Mouse (Mus musculus) forebrain, embryonic 11.5 days (tissue): ENCODE measurements around the gene Dnase1l1. TPM values are rescaled to one million over a fixed set of nuclear protein-coding genes. Genes with fewer than 3 reads are reported as not detected.

Experiments
- ATAC-seq: fragments of 200-750 bp; cut with Nextera tagmentation; replicated peaks from 2 replicates; pipeline ENCODE4 v1.8.0; 2017; ENCODE audit warnings: moderate TSS enrichment; ENCODE audit not compliant: low FRiP score
- DNase-seq: peaks from one replicate; pipeline ENCODE4 v3.0.0-alpha.2; 2017; ENCODE audit warnings: low spot score
- H3K27ac ChIP-seq: fragments of 300-500 bp; sonication (generic); 2 replicates; pipeline ENCODE4 v1.5.1; 2014; ENCODE audit warnings: low read depth, low read length
- H3K27me3 ChIP-seq: fragments of 300-500 bp; sonication (generic); 2 replicates; pipeline ENCODE4 v1.6.1; 2014; ENCODE audit warnings: mild to moderate bottlenecking, low read length, mixed read lengths; ENCODE audit not compliant: control insufficient read depth, insufficient read depth
- H3K36me3 ChIP-seq: fragments of 300-500 bp; sonication (generic); 2 replicates; pipeline ENCODE4 v1.6.1; 2014; ENCODE audit warnings: mild to moderate bottlenecking, low read length, moderate library complexity, mixed read lengths; ENCODE audit not compliant: control insufficient read depth, insufficient read depth
- H3K4me1 ChIP-seq: fragments of 300-500 bp; sonication (generic); replicated peaks from 2 replicates; pipeline ENCODE4 v1.6.1; 2014; ENCODE audit warnings: low read length, mixed read lengths; ENCODE audit not compliant: control insufficient read depth, insufficient read depth
- H3K4me2 ChIP-seq: fragments of 300-500 bp; sonication (generic); 2 replicates; pipeline ENCODE4 v1.6.1; 2014; ENCODE audit warnings: low read depth, mild to moderate bottlenecking, low read length, moderate library complexity, mixed read lengths; ENCODE audit not compliant: severe bottlenecking
- H3K4me3 ChIP-seq: fragments of 300-500 bp; sonication (generic); 2 replicates; pipeline ENCODE4 v1.5.1; 2014; ENCODE audit warnings: low read depth, low read length
- H3K9ac ChIP-seq: fragments of 300-500 bp; sonication (generic); 2 replicates; pipeline ENCODE4 v1.6.1; 2014; ENCODE audit warnings: low read length
- H3K9me3 ChIP-seq: fragments of 300-500 bp; sonication (generic); 2 replicates; pipeline ENCODE4 v1.6.1; 2016; ENCODE audit warnings: low read length, mixed read lengths; ENCODE audit not compliant: control insufficient read depth
- WGBS: fragments of 180-500 bp; shearing (Covaris S2); extraction: QIAGEN DNeasy Blood & Tissue Kit; methylation state at CpG from one replicate; pipeline ENCODE4 v1.1.7; 2014; 5-methylcytosine and 5-hydroxymethylcytosine counted together
- polyA plus RNA-seq: library from polyadenylated mRNA; unstranded; fragments of >200 nt; fragmentation: Nextera tagmentation; extraction: Ambion mirVana; gene quantifications from 2 replicates; pipeline ENCODE4 v1.2.1, GENCODE M21; 2014

Gene Dnase1l1
- polyA plus RNA-seq, 1 experiment from 2014 or later, result 3.5 TPM

- DNase-seq (peak; percentile 51), ATAC-seq (no peak)
- H3K27ac ChIP-seq, result no peak overlapping the region
- no peak overlapping the region for H3K4me2 ChIP-seq
- peak overlapping the region; percentile 12; the same call in 1 of the 2 replicates for H3K9ac ChIP-seq
- 33% methylated on average over 10 of the region's 10 CpGs for WGBS
- no peaks in the 10 kb centered on the region for H3K27me3 ChIP-seq
- H3K4me3 ChIP-seq, result no peak overlapping the region
- no peaks in the 10 kb centered on the region; the same call in 1 of the 2 replicates for H3K36me3 ChIP-seq
- H3K9me3 ChIP-seq, result no peaks in the 10 kb centered on the region
- H3K4me1 ChIP-seq, result no peaks in the 10 kb centered on the region
Observed at GRCm38 (mm10) chrX:74273422-74274322, 8.5 kb downstream of the Dnase1l1 start.

GRCm38 (mm10) chrX:74270902-74271551 lies 11.1 kb downstream of the Dnase1l1 start:
- peak; percentile 67 for DNase-seq
- H3K9me3 ChIP-seq, result no peaks in the 10 kb centered on the region
- ATAC-seq, result no peak
- H3K36me3 ChIP-seq, result no peaks in the 10 kb centered on the region; the same call in 1 of the 2 replicates
- peak overlapping the region; percentile 58 for H3K4me2 ChIP-seq
- 14% methylated on average over 27 of the region's 27 CpGs for WGBS
- 0 out of 2 replicates have a peak overlapping the region, but pooled peaks have one; percentile 37 for H3K27ac ChIP-seq
- peak overlapping the region; percentile 42 for H3K4me3 ChIP-seq
- no peaks in the 10 kb centered on the region for H3K4me1 ChIP-seq
- peak overlapping the region; percentile 72 for H3K9ac ChIP-seq
- no peaks in the 10 kb centered on the region for H3K27me3 ChIP-seq

- Histone ChIP-seq H3K9me3 (no peaks in the 10 kb centered on the region), H3K27ac (peak within 1 kb of the TSS; percentile 95), H3K4me3 (peak within 1 kb of the TSS; percentile 42), H3K27me3 (no peaks in the 10 kb centered on the region), H3K4me1 (no peaks in the 10 kb centered on the region), H3K36me3 (no peaks in the 10 kb centered on the region; the same call in 1 of the 2 replicates), H3K9ac (peak within 1 kb of the TSS; percentile 72), H3K4me2 (peak within 1 kb of the TSS; percentile 58)
- DNase-seq, result peak; percentile 93
- ATAC-seq, result peak; percentile 95
- 19% methylated on average over 42 of the region's 42 CpGs for WGBS
Observed at GRCm38 (mm10) chrX:74270062-74270901, 11.9 kb downstream of the Dnase1l1 start, which contains the start of gene Rpl10. TSS of gene Rpl10 (plus strand) at chrX:74270812.

- no peaks in the 10 kb centered on the region for H3K4me1 ChIP-seq
- no peaks in the 10 kb centered on the region; the same call in 1 of the 2 replicates for H3K36me3 ChIP-seq
- H3K4me3 ChIP-seq, result peak overlapping the region; percentile 42
- H3K27me3 ChIP-seq, result no peaks in the 10 kb centered on the region
- ATAC-seq, result peak; percentile 20
- H3K9me3 ChIP-seq, result no peaks in the 10 kb centered on the region
- H3K4me2 ChIP-seq, result peak overlapping the region; percentile 57
- DNase-seq, result no peak
- peak overlapping the region; percentile 95 for H3K27ac ChIP-seq
- WGBS, result 26% methylated on average over 3 of the region's 3 CpGs
- H3K9ac ChIP-seq, result peak overlapping the region; percentile 65
Observed at GRCm38 (mm10) chrX:74269736-74270061, 12.4 kb downstream of the Dnase1l1 start.

- WGBS, result 98% methylated on average over 3 of the region's 3 CpGs
- Histone ChIP-seq H3K27ac (no peak overlapping the region), H3K9ac (no peak overlapping the region), H3K4me2 (no peak overlapping the region), H3K36me3 (no peaks in the 10 kb centered on the region; the same call in 1 of the 2 replicates), H3K9me3 (no peaks in the 10 kb centered on the region), H3K27me3 (no peaks in the 10 kb centered on the region), H3K4me3 (no peak overlapping the region), H3K4me1 (no peaks in the 10 kb centered on the region)
- ATAC-seq (no peak), DNase-seq (no peak)
Observed at GRCm38 (mm10) chrX:74257746-74258145, 24.4 kb downstream of the Dnase1l1 start.

GRCm38 (mm10) chrX:74254888-74255565 lies 27.1 kb downstream of the Dnase1l1 start:
- ATAC-seq, result peak; percentile 11; the same call in 1 of the 2 replicates
- 20% methylated on average over 31 of the region's 31 CpGs for WGBS
- Histone ChIP-seq H3K36me3 (no peaks in the 10 kb centered on the region; the same call in 1 of the 2 replicates), H3K4me3 (peak overlapping the region; percentile 55), H3K9ac (peak overlapping the region; percentile 71), H3K4me2 (peak overlapping the region; percentile 63), H3K4me1 (no peaks in the 10 kb centered on the region), H3K27me3 (no peaks in the 10 kb centered on the region), H3K27ac (peak overlapping the region; percentile 75), H3K9me3 (no peaks in the 10 kb centered on the region)
- no peak for DNase-seq

GRCm38 (mm10) chrX:74254153-74254887 lies 27.8 kb downstream of the Dnase1l1 start, which contains the start of gene Emd:
TSS of gene Emd (plus strand) at chrX:74254687.
- no peaks in the 10 kb centered on the region for H3K9me3 ChIP-seq
- H3K36me3 ChIP-seq, result no peaks in the 10 kb centered on the region; the same call in 1 of the 2 replicates
- peak within 1 kb of the TSS; percentile 71 for H3K9ac ChIP-seq
- peak; percentile 98 for ATAC-seq
- peak within 1 kb of the TSS; percentile 75 for H3K27ac ChIP-seq
- peak within 1 kb of the TSS; percentile 63 for H3K4me2 ChIP-seq
- H3K27me3 ChIP-seq, result no peaks in the 10 kb centered on the region
- no peaks in the 10 kb centered on the region for H3K4me1 ChIP-seq
- WGBS, result 27% methylated on average over 39 of the region's 39 CpGs
- peak; percentile 92 for DNase-seq
- H3K4me3 ChIP-seq, result peak within 1 kb of the TSS; percentile 55
